Mouse (Mus musculus) kidney, embryonic 15.5 days (tissue): ENCODE measurements around the gene Rab10. TPM values are rescaled to one million over a fixed set of nuclear protein-coding genes. Genes with fewer than 3 reads are reported as not detected.
A peak's percentile ranks its signal among the peaks of the same experiment; 100 is the strongest.

Experiments
- ATAC-seq: fragments of 200-750 bp; cut with Nextera tagmentation; replicated peaks from 2 replicates; pipeline ENCODE4 v1.8.0; 2017; ENCODE audit warnings: moderate TSS enrichment; ENCODE audit not compliant: low FRiP score
- H3K27ac ChIP-seq: fragments of 300-500 bp; sonication (generic); 2 replicates; pipeline ENCODE4 v1.5.1; 2015; ENCODE audit warnings: mild to moderate bottlenecking, inconsistent platforms
- H3K27me3 ChIP-seq: fragments of 300-500 bp; sonication (generic); 2 replicates; pipeline ENCODE4 v1.6.1; 2015; ENCODE audit warnings: inconsistent platforms
- H3K36me3 ChIP-seq: fragments of 300-500 bp; sonication (generic); 2 replicates; pipeline ENCODE4 v1.6.1; 2015; ENCODE audit warnings: inconsistent platforms
- H3K4me1 ChIP-seq: fragments of 300-500 bp; sonication (generic); 2 replicates; pipeline ENCODE4 v1.6.1; 2015; ENCODE audit warnings: inconsistent platforms
- H3K4me2 ChIP-seq: fragments of 300-500 bp; sonication (generic); 2 replicates; pipeline ENCODE4 v1.6.1; 2015; ENCODE audit warnings: moderate library complexity, mild to moderate bottlenecking, inconsistent platforms
- H3K4me3 ChIP-seq: fragments of 300-500 bp; sonication (generic); replicated peaks from 2 replicates; pipeline ENCODE4 v1.5.1; 2015; ENCODE audit warnings: mild to moderate bottlenecking, inconsistent platforms
- H3K9ac ChIP-seq: fragments of 300-500 bp; sonication (generic); 2 replicates; pipeline ENCODE4 v1.6.1; 2015; ENCODE audit warnings: mild to moderate bottlenecking, inconsistent platforms
- H3K9me3 ChIP-seq: fragments of 300-500 bp; sonication (generic); replicated peaks from 2 replicates; pipeline ENCODE4 v1.6.1; 2016; ENCODE audit warnings: inconsistent platforms
- WGBS: fragments of 180-500 bp; shearing (Covaris S2); methylation state at CpG from one replicate; pipeline ENCODE4 v1.1.7; 2015; ENCODE audit warnings: mixed read lengths; 5-methylcytosine and 5-hydroxymethylcytosine counted together
- polyA plus RNA-seq: library from polyadenylated mRNA; unstranded; fragments of >200 nt; fragmentation: Nextera tagmentation; extraction: Ambion mirVana; gene quantifications from 2 replicates; pipeline ENCODE4 v1.2.1, GENCODE M21; 2015

Rab10 gene
- polyA plus RNA-seq, 1 experiment from 2014 or later: 75.5 TPM

DNA sequence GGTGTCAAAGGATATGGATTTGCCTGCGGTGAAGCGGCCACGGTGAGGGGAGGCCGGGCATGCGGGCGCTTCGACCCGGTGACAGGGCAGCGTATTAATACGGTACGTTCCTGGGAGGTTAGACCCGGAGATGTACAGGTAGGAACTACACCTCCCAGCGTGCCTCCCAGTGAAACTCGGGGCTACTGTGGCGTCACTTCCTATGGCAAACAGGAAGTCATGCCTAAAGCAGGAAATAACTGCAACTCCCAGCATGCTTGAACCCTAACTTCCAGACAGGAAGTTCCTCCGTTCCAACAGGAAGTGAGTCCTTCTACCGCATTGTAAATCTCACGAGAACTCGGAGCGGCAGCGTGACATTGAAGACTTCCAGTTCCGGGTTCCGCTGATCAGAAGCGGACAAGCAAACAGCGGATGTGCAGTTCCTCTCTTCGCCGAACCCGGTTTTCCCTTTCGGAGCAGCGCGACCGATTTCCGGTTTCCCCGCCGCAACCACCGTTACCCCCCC, 74.6 kb downstream of the Rab10 start:
- H3K27ac ChIP-seq: peak overlapping the region; percentile 90
- 0 out of 2 replicates have a peak, but pooled peaks cover 2% of the 10 kb centered on the region for H3K9me3 ChIP-seq
- peak overlapping the region; percentile 65 for H3K4me3 ChIP-seq
- H3K4me1 ChIP-seq: peaks cover 5% of the 10 kb centered on the region; the same call in 1 of the 2 replicates
- peak overlapping the region; percentile 68 for H3K4me2 ChIP-seq
- peak; percentile 92 for ATAC-seq
- H3K36me3 ChIP-seq: peaks cover 36% of the 10 kb centered on the region
- peak overlapping the region; percentile 47 for H3K9ac ChIP-seq
- H3K27me3 ChIP-seq: no peaks in the 10 kb centered on the region
- 20% methylated on average over 36 of the region's 36 CpGs for WGBS

GRCm38 (mm10) chr12:3234061-3234460, 75.7 kb downstream of the Rab10 start:
- Histone ChIP-seq H3K27ac (no peak overlapping the region), H3K4me1 (peaks cover 5% of the 10 kb centered on the region; the same call in 1 of the 2 replicates), H3K4me2 (no peak overlapping the region), H3K9me3 (0 out of 2 replicates have a peak, but pooled peaks cover 2% of the 10 kb centered on the region), H3K9ac (no peak overlapping the region), H3K27me3 (no peaks in the 10 kb centered on the region), H3K36me3 (peaks cover 25% of the 10 kb centered on the region), H3K4me3 (no peak overlapping the region)
- no peak for ATAC-seq
- 85% methylated on average over 1 of the region's 1 CpGs for WGBS

GRCm38 (mm10) chr12:3223352-3223751, 86.4 kb downstream of the Rab10 start:
- no peak overlapping the region for H3K4me3 ChIP-seq
- H3K36me3 ChIP-seq: no peaks in the 10 kb centered on the region
- no peak for ATAC-seq
- H3K27me3 ChIP-seq: no peaks in the 10 kb centered on the region
- H3K9ac ChIP-seq: no peak overlapping the region
- WGBS: 67% methylated on average over 2 of the region's 2 CpGs
- no peak overlapping the region for H3K4me2 ChIP-seq
- H3K4me1 ChIP-seq: no peaks in the 10 kb centered on the region
- H3K9me3 ChIP-seq: no peaks in the 10 kb centered on the region
- H3K27ac ChIP-seq: no peak overlapping the region

DNA sequence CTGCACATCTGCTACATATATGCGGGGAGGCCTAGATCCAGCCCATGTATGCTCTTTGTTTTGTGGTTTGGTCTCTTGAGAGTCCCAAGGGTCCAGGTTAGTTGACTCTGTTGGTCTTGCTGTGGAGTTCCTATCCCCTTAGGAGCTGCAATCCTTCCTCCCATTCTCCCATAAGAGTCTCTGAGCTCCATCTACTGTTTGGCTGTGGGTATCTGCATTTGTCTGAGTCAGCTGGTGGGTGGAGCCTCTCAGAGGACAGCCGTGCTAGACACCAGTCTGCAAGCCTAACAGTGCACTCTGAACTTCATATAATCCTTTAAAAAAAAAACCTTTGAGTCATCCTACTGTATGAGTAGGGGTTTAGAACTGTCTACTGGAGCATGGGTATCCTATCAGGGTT, 99.6 kb downstream of the Rab10 start:
- WGBS: 46% methylated on average over 2 of the region's 2 CpGs
- no peak overlapping the region for H3K4me3 ChIP-seq
- no peak overlapping the region for H3K9ac ChIP-seq

DNA sequence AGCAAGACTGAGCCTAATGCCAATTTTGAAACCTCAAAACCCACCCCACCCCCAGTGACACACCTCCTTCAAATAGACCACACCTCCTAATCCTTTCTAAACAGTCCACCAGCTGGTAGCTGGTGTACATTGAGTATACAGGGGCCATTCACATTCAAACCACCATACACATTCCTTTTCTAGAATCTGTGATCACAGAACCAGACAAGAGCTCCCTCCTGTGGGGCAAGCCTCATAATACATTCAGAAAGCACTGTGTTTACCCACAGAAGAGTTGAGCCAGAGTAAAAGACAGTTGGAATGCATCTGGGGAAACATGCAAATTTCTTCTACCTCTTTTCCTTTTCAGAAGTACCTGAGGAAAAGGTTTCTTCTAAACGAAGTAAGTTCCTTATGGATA, 100.6 kb downstream of the Rab10 start:
- H3K4me1 ChIP-seq: no peaks in the 10 kb centered on the region
- no peak overlapping the region for H3K27ac ChIP-seq
- 76% methylated on average over 1 of the region's 1 CpGs for WGBS
- H3K9ac ChIP-seq: no peak overlapping the region
- no peaks in the 10 kb centered on the region for H3K9me3 ChIP-seq
- no peak overlapping the region for H3K4me3 ChIP-seq
- no peaks in the 10 kb centered on the region for H3K36me3 ChIP-seq
- no peak overlapping the region for H3K4me2 ChIP-seq
- ATAC-seq: no peak
- no peaks in the 10 kb centered on the region for H3K27me3 ChIP-seq

More for the DNA sequence above, 99.6 kb downstream of the Rab10 start:
- no peak overlapping the region for H3K27ac ChIP-seq
- no peaks in the 10 kb centered on the region for H3K36me3 ChIP-seq
- no peak overlapping the region for H3K4me2 ChIP-seq
- H3K27me3 ChIP-seq: no peaks in the 10 kb centered on the region
- no peak for ATAC-seq
- no peaks in the 10 kb centered on the region for H3K4me1 ChIP-seq
- H3K9me3 ChIP-seq: no peaks in the 10 kb centered on the region

Other genes with a start within 250 kb of the Rab10 start
- 10.8 and 11.0 TPM in 2 replicates for gene Kif3c, start 55.2 kb upstream of the Rab10 start, polyA plus RNA-seq
- gene Asxl2, start 116.9 kb upstream of the Rab10 start, polyA plus RNA-seq: 19.1 and 20.0 TPM in 2 replicates